Mouse (Mus musculus) frontal cortex, postnatal 14 days (tissue): ENCODE measurements around the gene Nup188.

ENCODE experiments used
- DNase-seq, 2 experiments: peaks; one replicate each; pipeline ENCODE4 v3.0.0; 2022; ENCODE audit warnings: low spot score in 2 of 2

Gene Nup188

GRCm38 (mm10) chr2:30285004-30285403, 1.2 kb upstream of the Nup188 start:
- no peak for DNase-seq

GRCm38 (mm10) chr2:30285416-30286181, 598 bp upstream of the Nup188 start:
- DNase-seq = no peak

- no peak for DNase-seq
Measured at GRCm38 (mm10) chr2:30287027-30287373, 803 bp downstream of the Nup188 start.

GRCm38 (mm10) chr2:30299525-30299924, 13.3 kb downstream of the Nup188 start:
- no peak for DNase-seq

DNA sequence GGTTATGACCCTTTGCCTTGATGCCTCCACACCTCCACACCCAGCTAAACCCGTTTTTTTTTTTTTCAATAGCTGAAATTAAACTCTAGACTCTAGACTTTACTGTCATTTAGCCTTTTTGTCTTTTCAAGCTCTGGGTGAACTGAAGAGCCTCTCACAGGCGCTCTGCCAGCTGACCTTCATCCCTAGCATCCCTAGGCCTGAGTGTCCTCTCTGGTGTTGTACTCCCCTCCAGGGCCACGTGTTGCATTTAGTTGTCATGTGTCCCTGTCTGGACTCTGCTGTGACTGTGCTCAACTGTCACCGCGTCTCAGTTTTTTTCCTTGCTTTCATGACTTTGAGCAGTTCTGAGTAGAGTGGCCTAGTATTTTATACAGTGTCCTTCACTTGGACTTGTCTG, 13.8 kb downstream of the Nup188 start:
- no peak for DNase-seq

DNA sequence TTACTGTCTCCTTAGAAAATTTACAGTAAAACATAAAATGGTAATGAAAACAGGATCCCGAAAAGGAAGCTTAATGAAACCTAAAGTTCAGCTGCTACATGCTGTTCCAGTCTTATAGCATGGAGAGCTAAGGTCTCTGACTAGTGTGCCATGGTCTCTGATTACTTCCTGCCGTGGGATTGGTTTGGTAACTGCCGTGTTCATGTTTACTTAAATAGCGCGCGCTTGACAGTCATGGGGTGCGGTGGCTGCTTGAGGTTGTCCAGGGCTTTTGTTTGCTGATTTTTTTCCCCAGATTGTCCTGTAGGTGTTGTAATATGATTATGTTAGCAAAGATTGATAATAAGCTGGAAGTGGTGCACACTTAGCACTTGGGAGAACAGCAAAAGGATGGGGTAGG, 19.9 kb downstream of the Nup188 start:
- no peak for DNase-seq

DNA sequence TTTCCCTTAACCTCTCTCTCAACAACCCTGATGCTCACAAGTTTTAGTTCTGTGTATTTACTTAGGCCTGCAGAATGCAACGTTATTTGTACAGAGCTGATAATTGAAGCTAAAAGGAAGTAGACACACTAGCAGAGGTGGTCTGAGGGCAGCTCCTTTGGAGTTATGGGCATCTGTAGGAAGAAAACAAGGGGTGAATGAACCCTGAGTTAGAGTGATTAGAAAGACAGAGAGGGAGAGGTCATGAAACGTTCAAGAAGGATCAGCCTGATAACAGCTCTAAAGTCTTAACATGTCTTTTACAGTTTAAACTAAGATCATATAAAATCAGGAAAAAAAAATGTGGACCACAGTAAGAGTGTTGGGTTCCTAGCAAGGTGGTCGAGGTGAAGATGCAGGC, 23.2 kb downstream of the Nup188 start:
- DNase-seq = no peak

DNA sequence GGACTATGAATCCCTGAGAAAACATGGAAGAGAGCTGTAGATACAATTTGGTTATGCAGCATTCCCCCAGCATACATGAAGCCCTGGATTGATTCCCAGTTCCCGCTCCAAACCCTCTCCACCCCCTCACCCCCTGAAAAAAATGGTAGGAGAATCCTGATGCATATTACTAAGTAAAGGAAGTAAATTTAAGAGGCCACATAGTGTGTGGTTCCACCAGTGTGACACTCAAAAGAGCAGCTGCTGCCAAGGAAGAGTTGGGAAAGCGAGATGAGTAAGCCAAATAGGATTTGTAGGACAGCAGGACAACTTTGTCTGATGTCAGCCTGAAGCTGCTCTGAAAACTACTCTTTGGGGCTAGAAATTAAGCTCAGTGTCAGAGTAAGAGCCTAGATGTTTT, 25.3 kb downstream of the Nup188 start:
- DNase-seq = no peak

DNA sequence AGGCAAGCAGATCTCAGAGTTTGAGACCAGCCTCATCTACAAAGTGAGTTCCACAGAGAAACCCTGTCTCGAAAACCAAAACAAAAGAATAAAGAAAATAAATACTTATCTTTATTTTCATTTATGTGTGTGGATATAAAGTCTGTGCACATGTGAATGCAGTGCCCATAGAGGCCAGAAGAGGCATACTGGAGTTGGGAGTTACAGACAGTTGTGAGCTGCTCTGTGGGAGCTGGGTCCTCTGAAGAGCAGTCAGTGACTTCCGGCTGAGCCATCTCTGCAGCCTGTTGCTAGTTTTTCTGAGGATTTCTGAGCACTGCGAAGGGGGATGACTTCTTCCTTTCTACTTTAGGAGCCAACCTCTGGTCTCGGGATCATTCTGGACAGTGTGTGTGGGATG, 29.9 kb downstream of the Nup188 start:
- no peak for DNase-seq

GRCm38 (mm10) chr2:30316955-30317354, 30.8 kb downstream of the Nup188 start:
- no peak for DNase-seq

DNA sequence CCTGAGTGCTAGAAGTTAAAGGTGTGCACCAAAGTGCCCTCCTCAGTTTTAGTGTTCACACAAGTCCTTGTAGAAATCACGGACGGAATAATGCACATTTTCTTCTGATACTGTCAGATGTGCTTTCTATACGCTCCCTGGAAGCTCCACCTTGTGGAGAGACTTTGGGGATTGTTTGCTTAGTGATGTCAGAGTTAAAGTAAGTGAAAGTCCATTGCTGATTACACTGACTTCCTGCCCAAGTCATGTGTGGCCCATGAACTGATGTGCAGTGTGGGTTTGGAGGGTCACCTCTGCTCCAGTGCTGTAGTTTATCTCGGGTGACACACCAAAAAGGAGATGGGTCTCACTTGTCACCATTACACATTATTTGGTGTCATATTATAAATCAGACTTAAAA, 33.1 kb downstream of the Nup188 start:
- no peak for DNase-seq

DNA sequence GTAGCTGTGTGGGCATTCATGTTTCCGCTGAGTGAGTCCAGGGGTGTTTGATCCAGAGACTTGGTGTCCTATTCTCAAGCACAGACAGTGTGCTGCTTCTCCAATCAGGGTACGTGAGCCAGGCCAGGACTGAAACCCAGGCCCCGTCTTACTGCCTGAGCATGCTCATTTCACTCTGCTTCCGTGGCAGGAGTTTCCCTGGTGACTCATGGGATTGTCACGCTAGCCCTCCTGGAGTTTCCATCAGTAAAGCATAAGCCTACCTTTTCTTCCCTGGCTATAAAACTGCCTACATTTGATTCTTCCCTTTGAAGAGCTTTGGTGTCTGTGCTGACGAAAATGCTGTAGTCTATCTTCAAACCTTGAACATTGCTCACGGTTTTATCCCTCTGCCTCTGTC, 36.9 kb downstream of the Nup188 start:
- DNase-seq = no peak

GRCm38 (mm10) chr2:30325296-30325695, 39.1 kb downstream of the Nup188 start:
- no peak for DNase-seq

DNA sequence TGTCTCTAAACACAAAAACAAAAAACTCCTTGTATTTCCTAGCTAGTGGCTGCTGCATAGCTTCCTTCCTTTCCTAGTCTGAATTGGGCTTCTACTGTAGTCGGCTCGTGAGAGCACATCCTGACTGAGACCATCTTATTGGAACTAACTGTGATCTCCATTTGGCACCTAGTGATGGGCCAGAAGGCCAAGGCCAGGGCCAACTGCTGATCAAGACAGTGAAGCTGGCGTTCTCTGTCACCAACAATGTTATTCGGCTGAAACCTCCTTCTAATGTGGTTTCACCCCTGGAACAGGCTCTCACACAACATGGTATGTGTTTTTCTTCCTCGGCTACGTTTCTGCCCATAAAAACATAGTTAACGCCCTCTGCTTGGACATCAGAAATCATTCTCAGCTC, 41.1 kb downstream of the Nup188 start:
- DNase-seq = no peak

DNA sequence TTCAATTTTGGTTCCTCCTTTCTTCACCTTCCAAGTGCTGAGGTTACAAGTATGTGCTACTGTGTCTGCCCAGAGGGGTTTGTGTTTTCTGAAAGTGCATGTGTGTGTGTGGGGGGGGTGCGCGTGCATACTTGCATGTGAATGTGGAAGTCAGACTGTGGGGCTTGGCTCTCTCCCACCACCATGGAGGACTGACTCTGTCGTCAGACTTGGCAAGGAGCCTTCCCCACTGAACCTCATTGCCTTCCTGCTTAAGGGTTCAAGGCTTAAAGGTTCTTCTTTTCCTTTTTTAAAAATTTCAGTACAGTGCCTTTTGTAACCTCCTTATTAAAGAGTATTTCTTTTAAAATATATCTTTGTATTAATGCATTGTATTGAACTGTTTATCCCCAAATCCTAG, 42.6 kb downstream of the Nup188 start:
- no peak for DNase-seq

- DNase-seq = no peak
Measured at GRCm38 (mm10) chr2:30335324-30335723, 49.1 kb downstream of the Nup188 start.

DNA sequence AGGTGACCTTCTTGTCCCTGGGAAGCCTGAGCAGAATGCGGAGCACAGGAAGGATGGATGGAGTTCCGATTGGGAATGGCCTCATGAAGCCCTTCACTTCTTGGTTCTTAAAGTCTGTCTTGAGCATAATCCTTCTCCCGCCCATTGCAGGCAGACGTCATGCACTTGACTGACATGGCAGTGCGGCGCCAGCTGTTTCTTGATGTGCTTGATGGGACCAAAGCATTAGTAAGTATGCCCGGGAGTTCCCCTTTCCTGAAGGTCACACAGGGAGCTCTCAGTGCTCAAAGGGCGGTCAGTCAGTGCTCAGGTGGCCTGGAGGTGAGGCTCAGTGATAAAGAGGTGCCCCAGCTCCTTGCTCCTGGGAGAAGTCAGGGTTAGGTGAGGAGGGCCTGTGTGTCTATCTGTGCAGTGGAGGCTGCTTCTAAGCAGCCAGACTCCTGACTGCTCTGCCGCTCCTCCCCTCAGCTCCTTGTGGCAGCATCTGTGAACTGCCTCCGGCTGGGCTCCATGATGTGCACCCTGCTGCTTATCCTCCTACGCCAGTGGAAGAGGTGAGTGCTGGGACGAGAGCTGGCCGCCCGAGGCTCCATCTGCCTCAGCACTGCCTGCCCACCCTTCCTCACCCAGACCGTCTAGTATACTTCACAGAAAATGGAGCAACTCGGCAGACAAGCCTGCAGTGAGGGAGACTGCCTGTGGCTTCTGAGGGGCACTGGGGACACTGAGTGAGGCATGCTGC, 50.1 kb downstream of the Nup188 start:
- DNase-seq = peak in 1 of 2 experiments; percentile 8

DNA sequence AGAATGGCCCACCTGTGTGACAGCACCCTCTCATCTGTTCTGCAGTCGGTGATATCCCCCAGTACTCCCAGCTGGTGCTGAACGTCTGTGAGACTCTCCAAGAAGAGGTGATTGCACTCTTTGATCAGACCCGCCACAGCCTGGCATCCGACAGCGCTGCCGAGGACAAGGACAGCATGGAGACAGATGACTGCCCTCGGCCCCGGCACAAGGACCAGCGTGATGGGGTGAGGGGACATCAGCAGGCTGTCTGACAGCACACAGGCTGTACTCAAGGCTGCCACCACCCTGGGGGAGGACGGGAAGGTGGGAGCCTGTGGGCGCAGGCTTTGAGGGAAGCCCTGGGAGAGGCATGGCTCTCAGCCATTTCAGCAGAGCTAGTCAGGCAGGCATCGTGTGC, 51.0 kb downstream of the Nup188 start:
- DNase-seq = no peak

DNA sequence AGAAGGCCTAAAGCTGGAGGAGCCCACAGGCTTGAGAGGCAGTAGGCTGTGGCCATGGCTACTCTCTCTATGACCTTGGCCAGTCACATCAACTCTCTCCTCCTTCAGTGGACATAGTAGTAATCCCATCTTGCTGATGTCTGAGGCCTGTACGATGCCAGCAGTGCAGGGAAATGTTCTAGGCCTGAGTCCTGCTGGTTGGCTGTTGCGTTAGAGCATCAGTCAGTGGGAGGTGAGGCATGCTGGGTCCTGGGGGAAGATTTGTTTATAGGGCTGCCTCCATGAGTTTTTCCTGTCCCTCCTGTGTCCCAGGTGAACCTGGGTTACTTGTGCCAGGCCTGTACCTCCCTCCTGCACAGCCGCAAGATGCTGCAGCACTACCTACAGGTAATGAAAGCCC, 55.9 kb downstream of the Nup188 start:
- no peak for DNase-seq

- no peak for DNase-seq
Measured at GRCm38 (mm10) chr2:30342544-30342943, 56.3 kb downstream of the Nup188 start.

- DNase-seq = no peak
Measured at GRCm38 (mm10) chr2:30343601-30344137, 57.5 kb downstream of the Nup188 start.

GRCm38 (mm10) chr2:30345971-30346676, 59.9 kb downstream of the Nup188 start:
- DNase-seq = no peak

DNA sequence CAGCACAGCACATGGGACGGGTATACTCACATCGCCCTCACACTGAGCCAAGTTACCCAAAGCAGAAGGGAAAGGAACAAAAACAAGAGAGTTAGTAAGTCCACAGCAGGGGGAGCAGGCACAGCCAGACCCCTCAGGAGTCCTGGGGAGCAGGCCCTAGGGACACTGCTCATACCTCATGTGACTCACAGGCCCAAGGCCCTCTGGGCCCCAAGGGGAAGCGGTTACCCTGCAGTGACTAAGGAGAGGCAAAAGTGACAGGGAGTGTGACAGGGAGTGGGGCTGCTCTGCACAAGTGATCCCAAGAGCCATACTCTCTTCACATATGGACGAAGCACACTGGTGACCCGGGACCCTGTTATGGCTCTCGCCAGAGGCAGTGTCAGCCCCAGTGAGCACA, 63.0 kb downstream of the Nup188 start:
- no peak for DNase-seq
